Mouse (Mus musculus) layer of hippocampus, adult 8-10 months (tissue): ENCODE measurements around the gene Enpp1. TPM values are rescaled to one million over a fixed set of nuclear protein-coding genes. Genes with fewer than 3 reads are reported as not detected.

ENCODE experiments used
- DNase-seq, 2 experiments: peaks; one replicate each; pipeline ENCODE4 v3.0.0; 2022; ENCODE audit warnings: low spot score in 2 of 2
- total RNA-seq, 4 experiments: library from RNA; stranded (reverse); gene quantifications; 2 replicates each; pipeline ENCODE4 v1.2.4; 2022

The Enpp1 gene
- total RNA-seq, 4 experiments from 2014 or later, result 3.7 to 5.7 (median 4.4) TPM

GRCm38 (mm10) chr10:24711071-24711470 lies 888 bp downstream of the Enpp1 start:
- DNase-seq, result no peak

- no peak for DNase-seq
These were observed 1.6 kb downstream of the Enpp1 start for GRCm38 (mm10) chr10:24710361-24710760.

- no peak for DNase-seq
These were observed 4.2 kb downstream of the Enpp1 start for GRCm38 (mm10) chr10:24707745-24708144.

GRCm38 (mm10) chr10:24706431-24707140 lies 5.4 kb downstream of the Enpp1 start:
- no peak for DNase-seq

- DNase-seq, result no peak
These were observed 9.3 kb downstream of the Enpp1 start for GRCm38 (mm10) chr10:24702698-24703097.

- DNase-seq, result no peak
These were observed 13.7 kb downstream of the Enpp1 start for GRCm38 (mm10) chr10:24698131-24698775.

GRCm38 (mm10) chr10:24696761-24697160 lies 15.2 kb downstream of the Enpp1 start:
- DNase-seq, result no peak

GRCm38 (mm10) chr10:24695786-24696185 lies 16.2 kb downstream of the Enpp1 start:
- DNase-seq, result no peak

GRCm38 (mm10) chr10:24682518-24683104 lies 29.3 kb downstream of the Enpp1 start:
- no peak for DNase-seq

- no peak for DNase-seq
These were observed 34.3 kb downstream of the Enpp1 start for GRCm38 (mm10) chr10:24677681-24678080.

- no peak for DNase-seq
These were observed 37.7 kb downstream of the Enpp1 start for GRCm38 (mm10) chr10:24674261-24674660.

GRCm38 (mm10) chr10:24672948-24673347 lies 39.0 kb downstream of the Enpp1 start:
- DNase-seq, result no peak

GRCm38 (mm10) chr10:24670548-24670947 lies 41.4 kb downstream of the Enpp1 start:
- DNase-seq, result no peak

GRCm38 (mm10) chr10:24650990-24651569 lies 60.9 kb downstream of the Enpp1 start:
- no peak for DNase-seq

- DNase-seq, result no peak
These were observed 63.8 kb downstream of the Enpp1 start for GRCm38 (mm10) chr10:24647996-24648738.

- DNase-seq, result no peak
These were observed 66.8 kb downstream of the Enpp1 start for GRCm38 (mm10) chr10:24645169-24645568.

GRCm38 (mm10) chr10:24642796-24643580 lies 69.0 kb downstream of the Enpp1 start:
- peak; percentile 23 to 40 for DNase-seq

GRCm38 (mm10) chr10:24641416-24642140 lies 70.4 kb downstream of the Enpp1 start:
- no peak for DNase-seq

GRCm38 (mm10) chr10:24640186-24640875 lies 71.6 kb downstream of the Enpp1 start:
- no peak for DNase-seq
